Mouse (Mus musculus) small intestine, adult 2 months (tissue): ENCODE data around the gene Wfdc6a. TPM values are rescaled to one million over a fixed set of nuclear protein-coding genes. Genes with fewer than 3 reads are reported as not detected.
A peak's percentile ranks its signal among the peaks of the same experiment; 100 is the strongest.
"Not testable (repeated sequence)": the region's sequence is repeated elsewhere in the genome, so short reads cannot be mapped to it uniquely, and the experiment has no call there.

ENCODE experiments used
- H3K27ac ChIP-seq: fragments of 200-500 bp; 2 replicates; pipeline ENCODE4 v1.5.1; 2012; ENCODE audit warnings: low read depth, low read length, control low read depth, inconsistent platforms; ENCODE audit not compliant: insufficient read depth
- H3K27me3 ChIP-seq: fragments of 200-500 bp; 2 replicates; pipeline ENCODE4 v1.6.1; 2012; ENCODE audit warnings: mild to moderate bottlenecking, moderate library complexity, low read length, inconsistent platforms; ENCODE audit not compliant: control insufficient read depth, insufficient read depth
- H3K36me3 ChIP-seq: fragments of 200-500 bp; 2 replicates; pipeline ENCODE4 v1.6.1; 2012; ENCODE audit warnings: mild to moderate bottlenecking, low read length, control low read depth, inconsistent platforms; ENCODE audit not compliant: control insufficient read depth, insufficient read depth
- H3K4me1 ChIP-seq: fragments of 200-500 bp; 2 replicates; pipeline ENCODE4 v1.6.1; 2012; ENCODE audit warnings: low read length, inconsistent platforms, mixed read lengths; ENCODE audit not compliant: control insufficient read depth, insufficient read depth, insufficient read length
- H3K4me3 ChIP-seq: fragments of 200-500 bp; 2 replicates; pipeline ENCODE4 v1.5.1; 2012; ENCODE audit warnings: low read depth, mild to moderate bottlenecking, control low read depth, inconsistent platforms, low read length, moderate library complexity
- CTCF ChIP-seq: fragments of 200-500 bp; IDR thresholded peaks from 2 replicates; pipeline ENCODE4 v1.5.1; 2012; ENCODE audit warnings: low read depth, mild to moderate bottlenecking, control low read depth, inconsistent platforms, low read length, moderate library complexity, mixed read lengths; ENCODE audit not compliant: insufficient replicate concordance, insufficient read length; ENCODE audit errors: extremely low read depth
- POLR2A ChIP-seq: fragments of 200-500 bp; IDR thresholded peaks from 2 replicates; pipeline ENCODE4 v1.6.1; 2012; ENCODE audit warnings: low read depth, mild to moderate bottlenecking, control low read depth, inconsistent platforms, low read length, moderate library complexity
- WGBS: fragments of 180-500 bp; shearing (Covaris S2); methylation state at CpG from one replicate; pipeline ENCODE4 v1.1.7; 2018; 5-methylcytosine and 5-hydroxymethylcytosine counted together
- polyA plus RNA-seq: library from polyadenylated mRNA; depleted of rRNA; stranded (reverse); fragments of >200 nt; gene quantifications from 2 replicates; pipeline ENCODE4 v1.2.3, GENCODE M21; 2012

Gene Wfdc6a
- polyA plus RNA-seq, 1 experiment = not detected

DNA sequence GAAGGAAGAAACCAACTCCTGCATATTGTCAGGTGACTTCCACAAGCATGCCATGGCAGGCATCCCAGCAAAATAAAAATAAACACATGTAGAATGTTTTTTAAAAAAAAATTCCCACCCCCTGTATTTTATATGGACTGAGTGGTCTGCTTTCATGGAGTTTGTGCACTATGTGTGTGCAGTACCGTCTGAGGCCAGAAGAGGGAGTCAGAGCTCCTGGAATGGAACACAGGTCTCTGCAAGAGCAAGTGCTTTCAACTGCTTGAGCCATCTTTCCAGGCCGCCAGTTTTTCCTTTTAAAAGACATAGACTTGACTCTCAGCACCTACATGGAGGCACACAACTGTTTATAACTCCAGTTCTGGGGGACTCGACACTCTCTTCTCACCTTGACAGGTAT lies 18.2 kb upstream of the Wfdc6a start:
- no peak overlapping the region for H3K27ac ChIP-seq
- 91% methylated on average over 3 of the region's 3 CpGs for WGBS
- H3K27me3 ChIP-seq = no peaks in the 10 kb centered on the region
- TF ChIP-seq POLR2A = no peak
- TF ChIP-seq CTCF = no peak
- H3K36me3 ChIP-seq = no peaks in the 10 kb centered on the region
- H3K4me1 ChIP-seq = no peaks in the 10 kb centered on the region
- no peak overlapping the region for H3K4me3 ChIP-seq

DNA sequence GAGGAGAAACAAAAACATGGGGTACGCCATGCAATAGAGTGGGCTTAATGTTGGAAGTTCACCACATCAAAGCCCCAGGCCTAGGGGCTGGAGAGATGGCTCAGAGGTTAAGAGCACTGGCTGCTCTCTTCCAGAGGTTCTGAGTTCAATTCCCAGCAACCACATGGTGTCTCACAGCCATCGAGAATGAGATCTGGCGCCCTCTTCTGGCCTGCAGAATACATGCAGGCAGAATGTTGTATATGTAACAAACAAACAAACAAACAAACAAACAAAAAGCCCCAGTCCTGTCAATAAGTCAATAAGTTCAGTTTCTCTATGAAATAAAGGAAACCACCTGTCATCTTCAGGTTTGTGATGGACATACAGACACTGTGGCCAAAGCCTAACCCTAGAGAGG lies 14.9 kb upstream of the Wfdc6a start:
- Histone ChIP-seq H3K27ac (no peak overlapping the region), H3K4me3 (no peak overlapping the region), H3K36me3 (no peaks in the 10 kb centered on the region), H3K4me1 (no peaks in the 10 kb centered on the region), H3K27me3 (no peaks in the 10 kb centered on the region)
- TF ChIP-seq CTCF (no peak), POLR2A (no peak)
- WGBS = 68% methylated on average over 3 of the region's 3 CpGs

DNA sequence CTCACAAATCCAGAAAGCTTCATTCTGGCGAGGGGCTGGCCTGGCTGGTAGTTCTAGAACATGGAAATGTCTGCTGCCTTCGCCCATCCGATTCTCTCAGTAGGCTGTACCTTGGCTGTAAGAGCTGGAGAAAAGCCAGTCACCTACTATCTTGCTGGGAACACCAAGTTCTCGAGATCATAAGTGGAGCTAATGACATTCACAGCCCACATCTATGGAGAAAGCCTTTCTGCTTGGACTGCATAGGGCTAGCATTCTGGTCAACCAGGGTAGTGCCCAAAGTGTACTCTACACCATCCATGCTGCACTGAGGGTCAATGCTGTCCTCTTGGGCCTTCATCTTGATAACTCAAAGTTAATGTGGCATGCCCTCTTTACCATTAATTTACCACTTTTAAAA lies 8.2 kb upstream of the Wfdc6a start, which contains the start of gene Eppin:
Gene Eppin, minus strand, starts transcription at position 101 of the 400 bp plus-strand sequence.
- 68% methylated on average over 4 of the region's 4 CpGs for WGBS
- no peak for TF ChIP-seq POLR2A
- TF ChIP-seq CTCF = no peak
- Histone ChIP-seq H3K27me3 (no peaks in the 10 kb centered on the region), H3K27ac (no peak within 1 kb of the TSS), H3K4me3 (no peak within 1 kb of the TSS), H3K36me3 (no peaks in the 10 kb centered on the region), H3K4me1 (no peaks in the 10 kb centered on the region)

DNA sequence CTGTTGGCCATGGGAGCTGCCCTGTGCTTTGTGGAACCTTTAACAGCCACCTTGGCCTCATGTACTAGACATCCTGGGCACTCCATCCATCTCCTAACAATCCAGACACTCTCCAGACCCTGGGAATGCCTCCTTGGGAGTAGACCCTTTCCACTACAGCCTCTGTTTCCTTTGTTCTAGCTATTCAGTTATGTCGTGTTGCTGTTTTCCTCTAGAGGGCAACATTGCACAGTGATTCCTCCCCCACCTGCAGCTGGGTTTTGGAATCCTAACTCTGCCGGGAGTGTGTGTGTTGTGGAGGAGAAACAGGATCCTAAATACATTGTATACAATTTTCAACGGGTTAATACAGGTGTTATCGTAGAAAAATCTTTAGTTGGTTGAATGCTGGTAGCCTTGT lies 6.8 kb upstream of the Wfdc6a start:
- Histone ChIP-seq H3K4me1 (no peaks in the 10 kb centered on the region), H3K27ac (no peak overlapping the region), H3K36me3 (no peaks in the 10 kb centered on the region), H3K4me3 (no peak overlapping the region), H3K27me3 (no peaks in the 10 kb centered on the region)
- 3% methylated on average over 4 of the region's 4 CpGs for WGBS
- peak; percentile 50; the same call in 1 of the 2 replicates for TF ChIP-seq CTCF
- TF ChIP-seq POLR2A = no peak

DNA sequence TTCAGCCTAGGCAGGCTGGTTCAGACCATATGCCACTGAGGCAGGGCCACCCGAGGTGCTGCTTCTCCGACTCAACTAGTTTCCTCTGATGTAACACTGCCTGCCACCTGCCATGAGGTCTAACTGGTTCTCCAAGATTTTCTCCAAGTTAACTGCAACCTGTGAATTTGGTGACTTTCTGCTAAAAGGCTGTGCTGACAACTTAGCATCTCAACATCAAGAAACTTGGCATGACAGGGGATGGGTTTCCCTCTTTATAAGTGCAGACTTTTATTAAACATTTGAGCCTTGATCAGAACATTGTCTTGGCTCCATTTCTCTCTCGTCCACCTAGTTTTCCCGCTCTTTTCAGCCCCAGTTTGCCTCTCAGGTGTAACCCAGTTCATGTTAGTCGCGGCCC lies 11.9 kb downstream of the Wfdc6a start, which contains the start of gene Spint3:
Gene Spint3, minus strand, starts transcription at position 101 of the 400 bp plus-strand sequence.
- not testable (repeated sequence) for H3K27ac ChIP-seq, H3K27me3 ChIP-seq
- WGBS = 78% methylated on average over 6 of the region's 6 CpGs

DNA sequence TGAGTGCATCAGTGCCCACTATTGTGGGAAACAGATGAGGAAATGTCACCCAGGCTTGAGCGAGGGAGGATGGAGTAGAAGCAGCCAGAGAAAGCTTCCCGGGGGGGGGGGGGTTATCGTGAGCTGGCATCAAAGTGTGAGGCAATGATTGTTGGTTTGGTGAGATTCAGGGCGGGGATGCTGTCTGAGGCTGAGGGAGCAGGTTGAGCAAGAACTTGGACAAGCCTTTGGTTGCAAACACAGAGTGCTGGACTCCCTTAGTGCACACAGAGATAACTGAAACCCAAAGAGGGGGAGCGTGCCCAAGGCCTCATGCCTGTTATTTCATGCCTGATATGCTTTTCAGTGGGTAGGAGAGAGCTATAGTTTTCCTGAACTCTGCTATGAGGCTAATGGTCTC lies 17.8 kb downstream of the Wfdc6a start:
- H3K27ac ChIP-seq = no peak overlapping the region
- H3K27me3 ChIP-seq = peaks cover 10% of the 10 kb centered on the region
- H3K4me1 ChIP-seq = peaks cover 5% of the 10 kb centered on the region; the same call in 1 of the 2 replicates
- no peaks in the 10 kb centered on the region for H3K36me3 ChIP-seq
- 69% methylated on average over 5 of the region's 5 CpGs for WGBS
- TF ChIP-seq CTCF (no peak), POLR2A (no peak)
- no peak overlapping the region for H3K4me3 ChIP-seq

More for the DNA sequence above, 11.9 kb downstream of the Wfdc6a start, which contains the start of gene Spint3:
- H3K36me3 ChIP-seq, H3K4me1 ChIP-seq, H3K4me3 ChIP-seq: not testable (repeated sequence)

DNA sequence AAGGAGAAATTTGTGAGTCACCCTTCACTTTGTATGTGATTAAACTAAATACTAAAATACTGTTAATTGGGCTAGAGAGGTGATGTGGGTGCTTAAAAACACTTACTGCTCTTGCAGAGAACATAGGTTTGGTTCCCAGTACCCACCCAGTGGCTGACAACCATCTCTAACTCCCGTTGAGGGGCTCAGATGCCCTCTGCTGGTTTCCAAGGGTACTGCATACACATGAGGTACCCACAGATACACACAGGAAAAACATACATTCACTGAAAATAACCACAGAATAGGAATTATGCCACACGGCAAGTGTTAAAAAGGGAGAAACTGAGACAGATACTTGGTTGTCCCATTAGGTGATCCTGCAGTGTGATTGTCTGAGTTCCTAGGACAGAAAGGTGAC lies 18.2 kb downstream of the Wfdc6a start:
- peaks cover 13% of the 10 kb centered on the region for H3K27me3 ChIP-seq
- H3K4me1 ChIP-seq = peaks cover 5% of the 10 kb centered on the region; the same call in 1 of the 2 replicates
- WGBS = 83% methylated on average over 2 of the region's 2 CpGs
- no peak overlapping the region for H3K27ac ChIP-seq
- no peaks in the 10 kb centered on the region for H3K36me3 ChIP-seq
- TF ChIP-seq POLR2A (no peak), CTCF (no peak)
- no peak overlapping the region for H3K4me3 ChIP-seq

DNA sequence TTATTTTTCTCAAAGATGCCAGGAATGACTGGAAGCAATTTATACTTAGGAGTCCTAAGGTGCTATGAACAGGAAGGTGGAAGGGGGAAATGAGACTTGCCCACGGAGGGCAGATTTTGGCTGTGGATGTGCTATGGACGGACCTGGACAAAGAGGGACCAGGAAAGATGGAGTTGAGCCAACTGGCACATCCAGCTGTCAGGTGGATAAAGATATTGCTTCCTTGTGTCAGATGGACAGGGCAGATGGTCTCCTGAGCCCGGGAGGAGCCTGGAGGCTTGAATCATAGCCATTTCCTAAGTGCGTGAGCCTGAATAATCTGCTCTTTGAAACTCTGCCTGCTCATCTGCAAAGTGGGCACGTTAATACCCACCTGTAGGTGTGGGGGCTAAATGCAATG lies 20.9 kb downstream of the Wfdc6a start:
- no peak overlapping the region for H3K4me3 ChIP-seq
- TF ChIP-seq CTCF (no peak), POLR2A (no peak)
- H3K27ac ChIP-seq = no peak overlapping the region
- peaks cover 5% of the 10 kb centered on the region; the same call in 1 of the 2 replicates for H3K4me1 ChIP-seq
- H3K36me3 ChIP-seq = no peaks in the 10 kb centered on the region
- peaks cover 13% of the 10 kb centered on the region for H3K27me3 ChIP-seq
- WGBS = 55% methylated on average over 5 of the region's 5 CpGs
